In genomic region chr4:154961911-154962310, GRCm38 (mm10) we compare ENCODE assay signal across 8 mouse cellular contexts. TPM values are rescaled to one million over a fixed set of nuclear protein-coding genes. Genes with fewer than 3 reads are reported as not detected.
DNase-seq lines count a peak whose midpoint lies in the region; ATAC-seq and TF ChIP-seq lines count a peak whose summit lies in the region.

No protein-coding gene starts in this region.

- peaks cover 63% of the 10 kb centered on the region for H3K27me3 ChIP-seq in kidney, embryonic 16.5 days (ENCODE audit: insufficient read depth, low read length)
- peaks cover 5% of the 10 kb centered on the region; the same call in 1 of the 2 replicates for H3K27me3 ChIP-seq in kidney, adult 2 months (replicated peaks; ENCODE audit: control insufficient read depth, insufficient read depth, low read length)
- peaks cover 64% of the 10 kb centered on the region for H3K27me3 ChIP-seq in heart, embryonic 14.5 days (ENCODE audit: control insufficient read depth, insufficient read depth, low read length)
- peaks cover 67% of the 10 kb centered on the region for H3K27me3 ChIP-seq in liver, postnatal 0 days (ENCODE audit: insufficient read depth, low read length)

- no peak for TF ChIP-seq CTCF in kidney, adult 2 months (conservative IDR thresholded peaks at IDR 0.05; ENCODE audit: insufficient read depth, insufficient read length, low read depth, low read length)
- TF ChIP-seq CTCF in liver, postnatal 0 days (IDR thresholded peaks at IDR 0.05; ENCODE audit: low read depth), result no peak

- H3K36me3 ChIP-seq in kidney, embryonic 16.5 days (ENCODE audit: insufficient read depth, low read length), result no peaks in the 10 kb centered on the region
- no peaks in the 10 kb centered on the region for H3K36me3 ChIP-seq in kidney, adult 2 months (ENCODE audit: control insufficient read depth, insufficient read depth, low read length)
- peaks cover 6% of the 10 kb centered on the region; the same call in 1 of the 2 replicates for H3K36me3 ChIP-seq in heart, embryonic 14.5 days (ENCODE audit: control insufficient read depth, insufficient read depth, low read length)
- H3K36me3 ChIP-seq in liver, postnatal 0 days (replicated peaks; ENCODE audit: insufficient read depth, low read length), result peaks cover 7% of the 10 kb centered on the region; the same call in 1 of the 2 replicates

- DNase-seq in kidney, adult 2 months, result no peak
- DNase-seq in liver, postnatal 0 days, result peak; percentile 58
- peak; percentile 50 for DNase-seq in spleen, adult 12 weeks (ENCODE audit: low spot score)
- no peak for DNase-seq in urinary bladder, postnatal 10 days (ENCODE audit: low spot score)
- no peak for DNase-seq in adrenal gland, postnatal 4 days (ENCODE audit: low spot score in 2 of 2)
- DNase-seq in kidney, postnatal 36 days, result no peak

- H3K9ac ChIP-seq in kidney, embryonic 16.5 days (replicated peaks; ENCODE audit: low read length), result peak overlapping the region; percentile 59
- no peak overlapping the region for H3K9ac ChIP-seq in heart, embryonic 14.5 days (ENCODE audit: low read length)
- H3K9ac ChIP-seq in liver, postnatal 0 days (replicated peaks), result no peak overlapping the region

- peak overlapping the region; percentile 46 for H3K4me3 ChIP-seq in kidney, embryonic 16.5 days (ENCODE audit: low read length)
- no peak overlapping the region for H3K4me3 ChIP-seq in kidney, adult 2 months (ENCODE audit: insufficient read depth, low read depth, low read length)
- H3K4me3 ChIP-seq in heart, embryonic 14.5 days (ENCODE audit: control insufficient read depth in 1 of 2, insufficient read depth in 1 of 2, low read depth in 1 of 2, low read length in 2 of 2), result no peak overlapping the region
- peak overlapping the region; percentile 51 for H3K4me3 ChIP-seq in liver, postnatal 0 days (ENCODE audit: low read depth, low read length)

- TF ChIP-seq EP300 in liver, postnatal 0 days (IDR thresholded peaks at IDR 0.05; ENCODE audit: low read depth), result no peak

- H3K4me1 ChIP-seq in kidney, embryonic 16.5 days (ENCODE audit: insufficient read depth, low read length), result peaks cover 50% of the 10 kb centered on the region
- H3K4me1 ChIP-seq in kidney, adult 2 months (ENCODE audit: control insufficient read depth, insufficient read depth, low read length), result peaks cover 5% of the 10 kb centered on the region; the same call in 1 of the 2 replicates
- H3K4me1 ChIP-seq in heart, embryonic 14.5 days (ENCODE audit: control insufficient read depth in 2 of 2, insufficient read depth in 2 of 2, low read length in 2 of 2), result peaks cover 30 to 52% of the 10 kb centered on the region in 2 experiments
- H3K4me1 ChIP-seq in liver, postnatal 0 days (ENCODE audit: insufficient read depth), result peaks cover 46% of the 10 kb centered on the region

- peak overlapping the region; percentile 84 for H3K4me2 ChIP-seq in kidney, embryonic 16.5 days (replicated peaks; ENCODE audit: low read depth, low read length)
- H3K4me2 ChIP-seq in heart, embryonic 14.5 days (ENCODE audit: low read length), result peak overlapping the region; percentile 71; the same call in 1 of the 2 replicates
- peak overlapping the region; percentile 68 for H3K4me2 ChIP-seq in liver, postnatal 0 days (ENCODE audit: low read depth, low read length)

- H3K9me3 ChIP-seq in kidney, embryonic 16.5 days (ENCODE audit: low read length), result no peaks in the 10 kb centered on the region
- no peaks in the 10 kb centered on the region for H3K9me3 ChIP-seq in heart, embryonic 14.5 days (ENCODE audit: control insufficient read depth, low read length)
- H3K9me3 ChIP-seq in liver, postnatal 0 days (ENCODE audit: low read length), result no peaks in the 10 kb centered on the region

- ATAC-seq in kidney, embryonic 16.5 days (ENCODE audit: low FRiP score, low TSS enrichment), result no peak
- no peak for ATAC-seq in heart, embryonic 14.5 days (ENCODE audit: insufficient number of reproducible peaks, insufficient read depth, low FRiP score, low read depth)
- ATAC-seq in liver, postnatal 0 days, result no peak

- H3K27ac ChIP-seq in kidney, embryonic 16.5 days (ENCODE audit: low read length), result no peak overlapping the region
- H3K27ac ChIP-seq in kidney, adult 2 months (ENCODE audit: insufficient read depth, low read depth, low read length), result no peak overlapping the region
- no peak overlapping the region for H3K27ac ChIP-seq in heart, embryonic 14.5 days (replicated peaks in 1 of 2; ENCODE audit: control insufficient read depth in 1 of 2, insufficient read depth in 1 of 2, low read depth in 2 of 2, low read length in 2 of 2)
- peak overlapping the region; percentile 48; the same call in 1 of the 2 replicates for H3K27ac ChIP-seq in liver, postnatal 0 days (ENCODE audit: low read depth)

- 23% methylated on average over 13 of the region's 13 CpGs for WGBS in kidney, embryonic 16.5 days
- 54% methylated on average over 13 of the region's 13 CpGs for WGBS in kidney, adult 2 months
- WGBS in heart, embryonic 14.5 days, result 33% methylated on average over 13 of the region's 13 CpGs
- 13% methylated on average over 13 of the region's 13 CpGs for WGBS in liver, postnatal 0 days (ENCODE audit: insufficient replicate concordance)

- no peak for TF ChIP-seq POLR2A in kidney, adult 2 months (IDR thresholded peaks at IDR 0.05; ENCODE audit: low read depth, low read length)

RNA-seq across cellular contexts. Expression of gene Hes5, which starts 1.2 kb away (rescaled TPM):
- 17.2 and 20.1 TPM in 2 replicates for polyA plus RNA-seq in kidney, embryonic 16.5 days (2015; fragmentation: Nextera tagmentation; extraction: Ambion mirVana)
- polyA plus RNA-seq in kidney, adult 2 months (2012; rRNA removed), result not detected in 2 replicates
- polyA plus RNA-seq in heart, embryonic 14.5 days (2014; fragmentation: Nextera tagmentation; extraction: Ambion mirVana), result 0.24 and 0.47 TPM in 2 replicates
- polyA plus RNA-seq in liver, postnatal 0 days (2015; fragmentation: Nextera tagmentation; extraction: Ambion mirVana), result 0.15 and 0.21 TPM in 2 replicates
- total RNA-seq in adrenal gland, postnatal 4 days (2021), result 1 to 10 TPM in 1 of 2 experiments, under 1 TPM in 1; 0.96 to 2.2 TPM

RNA-seq across cellular contexts. Expression of gene Pank4, which starts 2.0 kb away (rescaled TPM):
- 51.9 and 53.8 TPM in 2 replicates for polyA plus RNA-seq in kidney, embryonic 16.5 days (2015; fragmentation: Nextera tagmentation; extraction: Ambion mirVana)
- 37.5 and 41.5 TPM in 2 replicates for polyA plus RNA-seq in kidney, adult 2 months (2012; rRNA removed)
- polyA plus RNA-seq in heart, embryonic 14.5 days (2014; fragmentation: Nextera tagmentation; extraction: Ambion mirVana), result 41.4 and 42.1 TPM in 2 replicates
- polyA plus RNA-seq in liver, postnatal 0 days (2015; fragmentation: Nextera tagmentation; extraction: Ambion mirVana), result 10.9 and 11.4 TPM in 2 replicates
- total RNA-seq in adrenal gland, postnatal 4 days (2021), result 10 to 100 TPM; 32.4 to 39.2 TPM

RNA-seq across cellular contexts. Expression of gene Tnfrsf14, which starts 33.5 kb away (rescaled TPM):
- 0.74 and 0.95 TPM in 2 replicates for polyA plus RNA-seq in kidney, embryonic 16.5 days (2015; fragmentation: Nextera tagmentation; extraction: Ambion mirVana)
- 12.1 and 19.4 TPM in 2 replicates for polyA plus RNA-seq in kidney, adult 2 months (2012; rRNA removed)
- 0.46 and 1.2 TPM in 2 replicates for polyA plus RNA-seq in heart, embryonic 14.5 days (2014; fragmentation: Nextera tagmentation; extraction: Ambion mirVana)
- 17.2 and 20.0 TPM in 2 replicates for polyA plus RNA-seq in liver, postnatal 0 days (2015; fragmentation: Nextera tagmentation; extraction: Ambion mirVana)
- 10 to 100 TPM; 10.6 to 13.2 TPM for total RNA-seq in adrenal gland, postnatal 4 days (2021)

Comparison
In these comparisons a context has a peak if more than half of its experiments do, and no peak if none do; other contexts are left out.
1. H3K4me3 ChIP-seq: peak in kidney, embryonic 16.5 days (single experiment) and liver, postnatal 0 days (single experiment); none in kidney, adult 2 months (single experiment) and heart, embryonic 14.5 days (0 of 2).
2. RNA of gene Hes5, which starts 1.2 kb away (polyA plus RNA-seq): 17.2 to 20.1 TPM in kidney, embryonic 16.5 days; 0.24 to 0.47 TPM in heart, embryonic 14.5 days, 0.15 to 0.21 TPM in liver, postnatal 0 days and not detected in kidney, adult 2 months; every median in the first group is over 10 times any median in the second.
3. DNase-seq: peak in liver, postnatal 0 days (single experiment) and spleen, adult 12 weeks (single experiment); none in kidney, adult 2 months (single experiment), urinary bladder, postnatal 10 days (single experiment), adrenal gland, postnatal 4 days (0 of 2) and kidney, postnatal 36 days (0 of 2).
4. Peak in every context shown above with its lines, with median percentiles within 50 percentile points of each other: H3K4me2 ChIP-seq.